Mouse (Mus musculus) testis, postnatal 14 days (tissue): ENCODE data around the gene Mospd1.

ENCODE experiments used
- DNase-seq: peaks from one replicate; pipeline ENCODE4 v3.0.0; 2021; ENCODE audit warnings: low spot score

Gene Mospd1

DNA sequence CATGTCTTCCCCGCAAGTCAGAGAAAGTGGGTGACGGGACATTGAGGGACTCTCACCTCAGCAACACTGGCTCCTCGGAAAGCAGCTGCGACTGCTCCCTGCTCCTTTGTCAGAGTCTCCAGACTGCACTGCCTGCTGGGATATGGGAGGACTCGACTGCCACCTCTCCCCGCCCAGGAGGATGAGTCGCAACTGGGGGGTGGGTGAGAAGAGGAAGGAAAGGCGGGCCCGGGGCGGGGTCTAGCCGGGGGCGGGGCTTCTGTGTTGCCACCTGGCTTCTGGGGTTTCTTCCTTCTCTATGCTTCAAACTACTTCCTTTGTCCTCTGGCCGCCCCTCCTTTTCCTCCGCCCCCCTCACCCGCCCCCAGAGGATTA is at the start of gene Mospd1:
Mospd1 (minus strand) TSS at position 137 of the 375 bp plus-strand sequence.
- peak; percentile 83 for DNase-seq

- no peak for DNase-seq
Observed at GRCm38 (mm10) chrX:53386362-53386761, 16.1 kb upstream of the Mospd1 start.

GRCm38 (mm10) chrX:53383122-53383521 is 12.8 kb upstream of the Mospd1 start:
- no peak for DNase-seq

DNA sequence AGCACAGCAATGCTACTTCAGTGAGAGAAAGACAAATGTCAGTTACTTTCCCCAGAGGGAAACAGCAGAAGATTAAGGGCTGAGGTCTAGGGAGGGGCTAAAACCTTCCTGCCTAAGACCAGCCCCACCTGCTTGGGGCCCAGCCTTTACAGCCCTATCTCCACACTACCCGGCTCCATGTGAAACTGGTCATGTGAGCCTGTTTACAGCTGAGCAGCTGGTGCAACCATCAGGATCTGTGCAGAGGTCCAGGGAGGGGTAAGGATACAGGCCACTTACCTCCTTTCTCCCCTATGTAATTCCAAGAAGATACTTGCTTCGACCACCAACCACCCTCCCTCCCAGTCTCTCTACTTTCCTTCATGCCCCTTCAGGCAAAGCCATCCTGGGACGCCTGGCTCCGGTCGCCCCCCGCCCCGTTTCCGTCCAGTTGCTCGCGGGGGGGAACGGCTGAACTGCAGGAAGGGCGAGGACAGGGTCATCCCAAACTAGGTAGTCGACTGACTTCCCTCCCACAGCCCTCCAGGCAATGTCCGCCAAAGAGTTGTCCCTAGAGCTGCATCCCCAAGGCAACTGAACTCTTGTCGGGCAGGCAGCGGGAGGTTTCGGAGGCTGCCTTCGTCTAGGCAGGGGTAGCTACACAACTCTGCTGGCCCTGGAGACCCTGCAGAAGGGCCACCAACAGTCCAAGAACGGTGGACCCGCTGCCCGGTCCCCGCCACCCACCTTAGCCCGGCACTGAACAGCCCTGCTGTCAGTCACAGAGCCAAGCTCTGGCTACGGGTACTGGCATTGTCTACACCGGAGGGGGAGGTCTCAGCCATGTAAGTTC is 552 bp downstream of the Mospd1 start:
- peak; percentile 3 for DNase-seq

GRCm38 (mm10) chrX:53364668-53365383 is 5.5 kb downstream of the Mospd1 start:
- no peak for DNase-seq

DNA sequence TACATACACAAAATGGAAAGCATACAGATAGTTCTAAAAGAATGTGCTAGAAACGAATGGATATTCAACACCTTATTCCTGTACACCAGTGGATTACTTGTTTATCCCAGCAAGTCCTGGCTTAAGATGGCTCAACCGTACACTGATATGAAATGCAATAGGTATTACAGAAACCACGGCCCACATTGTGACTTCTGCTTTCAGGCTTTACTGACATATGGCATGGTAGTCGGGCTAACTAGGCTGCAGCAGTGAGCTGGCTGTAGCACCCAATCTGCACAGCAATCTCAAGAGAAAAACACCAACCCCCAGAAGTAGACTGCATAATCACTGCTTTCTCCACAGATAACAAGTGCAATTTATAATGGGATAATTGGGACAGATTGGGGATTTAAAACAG is 21.9 kb downstream of the Mospd1 start:
- no peak for DNase-seq

DNA sequence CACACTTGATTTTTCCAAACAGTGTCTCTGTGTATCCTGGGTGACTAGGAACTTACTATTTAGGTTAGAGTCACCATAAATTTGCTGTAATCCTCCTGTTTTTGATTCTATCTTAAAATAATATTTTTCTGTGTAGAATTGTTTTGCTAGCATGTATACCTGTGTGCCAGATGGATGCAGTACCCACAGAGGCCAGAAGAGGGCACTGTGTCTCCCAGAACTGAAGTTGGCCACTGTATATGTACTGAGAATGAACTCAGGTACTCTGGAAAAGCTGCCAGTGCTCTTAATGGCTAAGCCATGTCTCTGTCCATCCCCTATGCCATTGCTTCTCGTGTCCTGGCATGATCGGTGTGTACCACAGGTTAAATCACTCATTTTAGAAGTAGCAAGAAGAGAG is 28.8 kb downstream of the Mospd1 start:
- DNase-seq: peak; percentile 10

- no peak for DNase-seq
Observed at GRCm38 (mm10) chrX:53337355-53337754, 32.9 kb downstream of the Mospd1 start.

- no peak for DNase-seq
Observed at GRCm38 (mm10) chrX:53330396-53330795, 39.9 kb downstream of the Mospd1 start.

DNA sequence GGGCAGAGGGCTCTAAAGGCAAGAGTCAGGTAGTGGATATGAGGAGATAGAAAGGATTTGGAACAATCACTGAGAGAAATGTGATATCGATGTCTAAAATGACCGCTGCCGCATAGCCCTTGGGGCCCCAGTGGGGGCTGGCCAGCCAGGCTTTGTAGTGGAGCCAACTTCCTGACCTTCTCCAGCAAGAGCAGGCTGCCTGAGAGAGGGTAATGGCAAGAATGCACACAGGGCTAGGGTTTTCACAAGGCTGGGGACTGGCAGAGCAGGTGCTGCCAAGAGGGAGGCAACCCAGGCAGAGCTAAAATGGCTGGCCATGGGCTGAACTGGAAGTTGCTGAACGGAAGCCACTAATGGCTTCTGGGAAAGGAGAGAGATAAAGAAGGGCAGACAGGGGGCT is 49.2 kb downstream of the Mospd1 start:
- no peak for DNase-seq

- no peak for DNase-seq
Observed at GRCm38 (mm10) chrX:53320564-53320963, 49.7 kb downstream of the Mospd1 start.
